Mouse (Mus musculus) embryonic facial prominence, embryonic 11.5 days (tissue): ENCODE measurements around the gene Slc6a13. TPM values are rescaled to one million over a fixed set of nuclear protein-coding genes. Genes with fewer than 3 reads are reported as not detected.
A peak's percentile ranks its signal among the peaks of the same experiment; 100 is the strongest.

ENCODE experiments used
- ATAC-seq: fragments of 200-750 bp; cut with Nextera tagmentation; replicated peaks from 2 replicates; pipeline ENCODE4 v1.8.0; 2017; ENCODE audit warnings: low read depth; ENCODE audit not compliant: insufficient number of reproducible peaks, low FRiP score, low TSS enrichment
- DNase-seq: peaks from one replicate; pipeline ENCODE4 v3.0.0-alpha.2; 2015; ENCODE audit warnings: low spot score
- H3K27ac ChIP-seq: fragments of 300-500 bp; sonication (generic); replicated peaks from 2 replicates; pipeline ENCODE4 v1.5.1; 2014; ENCODE audit warnings: mild to moderate bottlenecking, low read depth, low read length, control low read depth
- H3K27me3 ChIP-seq: fragments of 300-500 bp; sonication (generic); 2 replicates; pipeline ENCODE4 v1.6.1; 2014; ENCODE audit warnings: mild to moderate bottlenecking, low read length, moderate library complexity, mixed read lengths; ENCODE audit not compliant: control insufficient read depth, insufficient read depth
- H3K36me3 ChIP-seq: fragments of 300-500 bp; sonication (generic); replicated peaks from 2 replicates; pipeline ENCODE4 v1.6.1; 2014; ENCODE audit warnings: low read depth, mild to moderate bottlenecking, low read length, moderate library complexity, mixed read lengths; ENCODE audit not compliant: control insufficient read depth, insufficient read depth
- H3K4me1 ChIP-seq: fragments of 300-500 bp; sonication (generic); 2 replicates; pipeline ENCODE4 v1.6.1; 2014; ENCODE audit warnings: low read length, mixed read lengths; ENCODE audit not compliant: control insufficient read depth, insufficient read depth
- H3K4me2 ChIP-seq: fragments of 300-500 bp; sonication (generic); 2 replicates; pipeline ENCODE4 v1.6.1; 2014; ENCODE audit warnings: low read depth, mild to moderate bottlenecking, control low read depth, low read length, moderate library complexity
- H3K4me3 ChIP-seq: fragments of 300-500 bp; sonication (generic); 2 replicates; pipeline ENCODE4 v1.5.1; 2014; ENCODE audit warnings: low read depth, low read length, control low read depth
- H3K9ac ChIP-seq: fragments of 300-500 bp; sonication (generic); replicated peaks from 2 replicates; pipeline ENCODE4 v1.6.1; 2014; ENCODE audit warnings: mild to moderate bottlenecking, control low read depth, low read length
- H3K9me3 ChIP-seq: fragments of 300-500 bp; sonication (generic); replicated peaks from 2 replicates; pipeline ENCODE4 v1.6.1; 2016; ENCODE audit warnings: mild to moderate bottlenecking, low read length, inconsistent platforms, mixed read lengths; ENCODE audit not compliant: control insufficient read depth
- WGBS: fragments of 180-500 bp; shearing (Covaris S2); extraction: QIAGEN DNeasy Blood & Tissue Kit; methylation state at CpG from one replicate; pipeline ENCODE4 v1.1.7; 2014; 5-methylcytosine and 5-hydroxymethylcytosine counted together
- polyA plus RNA-seq: library from polyadenylated mRNA; unstranded; fragments of >200 nt; fragmentation: Nextera tagmentation; extraction: Ambion mirVana; gene quantifications from 2 replicates; pipeline ENCODE4 v1.2.1, GENCODE M21; 2014

Gene Slc6a13
- 0.91 and 1.5 TPM in 2 replicates for polyA plus RNA-seq

DNA sequence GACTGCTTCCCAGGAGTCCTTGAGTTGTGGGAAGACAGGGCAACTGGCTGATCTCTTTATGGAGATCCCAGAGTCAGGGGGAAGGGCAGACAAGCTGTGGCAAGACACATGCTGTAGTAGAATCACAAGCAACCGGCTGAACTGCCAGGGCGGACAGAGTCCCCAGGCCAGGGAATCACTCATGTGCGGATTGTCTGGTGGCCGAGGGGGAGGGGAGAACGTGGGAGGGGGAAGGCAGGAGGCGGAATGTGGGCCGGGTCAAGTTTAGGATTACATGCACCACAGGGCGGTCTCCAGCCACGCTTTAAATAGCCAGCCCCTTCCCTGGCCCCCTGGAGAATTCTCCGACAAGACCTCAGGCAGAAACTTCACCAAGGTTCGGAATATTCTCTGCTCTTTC is at the start of gene Slc6a13:
TSS of gene Slc6a13 (plus strand) at position 274 of the 400 bp plus-strand sequence.
- ATAC-seq (peak; percentile 71), DNase-seq (peak; percentile 72)
- H3K27ac ChIP-seq = no peak within 1 kb of the TSS
- H3K4me3 ChIP-seq = no peak within 1 kb of the TSS
- H3K4me1 ChIP-seq = no peaks in the 10 kb centered on the region; the same call in 1 of the 2 replicates
- no peak within 1 kb of the TSS for H3K9ac ChIP-seq
- no peaks in the 10 kb centered on the region for H3K27me3 ChIP-seq
- 3% methylated on average over 10 of the region's 11 CpGs for WGBS
- no peaks in the 10 kb centered on the region for H3K36me3 ChIP-seq
- H3K9me3 ChIP-seq = no peaks in the 10 kb centered on the region
- peak within 1 kb of the TSS; percentile 28; the same call in 1 of the 2 replicates for H3K4me2 ChIP-seq

DNA sequence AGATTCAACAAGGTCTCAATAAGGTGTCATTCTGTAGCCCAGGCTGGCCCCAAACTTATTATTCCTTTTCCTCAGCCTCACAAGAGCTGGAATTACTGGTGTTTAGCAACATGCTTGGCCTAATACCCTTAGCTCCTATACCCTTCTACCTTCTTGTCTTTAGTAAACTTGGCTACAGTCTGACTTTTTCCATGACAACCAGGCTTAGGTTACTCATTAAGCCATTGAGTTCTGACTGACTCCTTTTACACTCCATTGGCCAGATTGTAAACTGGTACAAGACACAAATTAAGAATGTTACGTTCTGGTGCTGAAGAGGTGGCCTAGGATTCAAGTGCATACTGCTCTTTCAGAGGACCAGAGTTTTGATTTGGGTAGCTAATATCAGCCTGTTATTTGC is 49.6 kb upstream of the Slc6a13 start:
- DNase-seq (no peak), ATAC-seq (no peak)
- WGBS = 65% methylated on average over 1 of the region's 1 CpGs

DNA sequence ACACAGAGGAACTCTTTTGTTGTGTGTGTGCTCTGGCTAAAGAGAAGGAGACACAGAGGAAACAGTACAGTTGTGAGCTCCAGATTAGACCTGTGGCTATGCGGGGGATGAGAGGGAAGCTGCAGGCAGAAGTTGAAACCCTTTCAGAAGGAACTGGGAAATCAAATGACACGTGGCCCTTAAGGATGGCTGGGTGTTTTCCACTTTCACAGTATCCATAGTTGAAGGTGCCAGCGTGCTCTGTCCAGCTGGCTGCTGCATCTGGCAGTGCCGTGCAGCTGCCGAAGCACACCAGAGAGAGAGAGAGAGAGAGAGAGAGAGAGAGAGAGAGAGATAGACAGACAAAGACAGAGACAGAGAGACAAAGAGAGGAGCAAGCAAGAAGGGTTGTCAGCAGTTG is 48.8 kb upstream of the Slc6a13 start:
- WGBS = 70% methylated on average over 5 of the region's 5 CpGs

More for the DNA sequence above, 49.6 kb upstream of the Slc6a13 start:
- no peaks in the 10 kb centered on the region for H3K36me3 ChIP-seq
- H3K4me3 ChIP-seq = no peak overlapping the region
- H3K4me1 ChIP-seq = no peaks in the 10 kb centered on the region
- no peaks in the 10 kb centered on the region for H3K9me3 ChIP-seq
- no peak overlapping the region for H3K27ac ChIP-seq
- no peaks in the 10 kb centered on the region for H3K27me3 ChIP-seq
- H3K4me2 ChIP-seq = no peak overlapping the region
- H3K9ac ChIP-seq = no peak overlapping the region

DNA sequence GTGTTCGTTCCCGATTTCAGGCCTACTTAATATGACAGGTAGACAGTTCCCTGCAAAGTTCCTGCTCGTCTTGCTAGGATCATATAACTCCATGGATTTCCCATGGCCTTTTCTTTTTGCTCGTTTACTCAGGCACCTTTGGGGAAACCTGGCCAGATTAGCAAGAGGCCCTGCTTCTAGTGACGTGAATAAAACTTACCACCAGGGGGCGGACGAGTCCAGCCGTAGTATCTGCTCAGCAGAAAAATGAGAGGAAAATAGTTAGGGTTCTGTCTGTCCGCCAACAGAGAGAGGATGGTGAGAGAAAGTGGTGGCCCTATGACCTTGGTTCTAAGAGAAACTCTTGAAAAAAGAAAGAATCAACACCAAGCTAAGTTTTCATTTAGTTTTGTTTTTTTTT is 39.5 kb upstream of the Slc6a13 start:
- ATAC-seq (no peak), DNase-seq (peak; percentile 84)
- H3K9ac ChIP-seq = no peak overlapping the region
- no peaks in the 10 kb centered on the region for H3K4me1 ChIP-seq
- no peaks in the 10 kb centered on the region for H3K27me3 ChIP-seq
- WGBS = 34% methylated on average over 9 of the region's 9 CpGs
- no peak overlapping the region for H3K4me3 ChIP-seq
- no peaks in the 10 kb centered on the region for H3K36me3 ChIP-seq
- H3K4me2 ChIP-seq = no peak overlapping the region
- H3K27ac ChIP-seq = no peak overlapping the region
- no peaks in the 10 kb centered on the region for H3K9me3 ChIP-seq

More for the DNA sequence above, 48.8 kb upstream of the Slc6a13 start:
- no peak for DNase-seq
- Histone ChIP-seq H3K36me3 (no peaks in the 10 kb centered on the region), H3K4me2 (no peak overlapping the region), H3K9ac (no peak overlapping the region), H3K4me3 (no peak overlapping the region), H3K27me3 (no peaks in the 10 kb centered on the region), H3K4me1 (no peaks in the 10 kb centered on the region), H3K27ac (no peak overlapping the region), H3K9me3 (no peaks in the 10 kb centered on the region)
- ATAC-seq = no peak

DNA sequence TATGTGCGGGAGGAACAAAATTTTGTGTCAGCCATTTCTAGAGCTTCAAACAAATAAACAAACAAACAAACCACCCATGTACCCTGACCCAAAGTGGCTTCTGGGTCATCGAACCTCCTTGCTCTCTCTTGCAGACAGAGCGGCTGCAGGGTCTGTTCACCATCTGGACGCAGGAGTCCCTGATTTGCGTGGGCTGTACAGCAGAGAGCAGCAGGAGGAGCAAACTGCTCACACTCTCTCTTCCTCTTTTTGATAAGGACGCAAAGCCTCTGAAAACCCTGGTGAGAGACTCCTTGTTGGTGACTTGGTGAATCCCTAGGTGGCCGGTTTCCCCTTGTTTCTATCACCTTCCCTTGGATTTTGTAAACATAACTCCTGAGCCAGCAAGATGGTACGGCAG is 38.8 kb upstream of the Slc6a13 start:
- ATAC-seq = no peak
- no peaks in the 10 kb centered on the region for H3K27me3 ChIP-seq
- no peak overlapping the region for H3K4me2 ChIP-seq
- no peaks in the 10 kb centered on the region for H3K9me3 ChIP-seq
- no peak overlapping the region for H3K27ac ChIP-seq
- WGBS = 82% methylated on average over 8 of the region's 8 CpGs
- H3K9ac ChIP-seq = no peak overlapping the region
- DNase-seq = no peak
- no peaks in the 10 kb centered on the region for H3K4me1 ChIP-seq
- H3K36me3 ChIP-seq = no peaks in the 10 kb centered on the region
- H3K4me3 ChIP-seq = no peak overlapping the region

DNA sequence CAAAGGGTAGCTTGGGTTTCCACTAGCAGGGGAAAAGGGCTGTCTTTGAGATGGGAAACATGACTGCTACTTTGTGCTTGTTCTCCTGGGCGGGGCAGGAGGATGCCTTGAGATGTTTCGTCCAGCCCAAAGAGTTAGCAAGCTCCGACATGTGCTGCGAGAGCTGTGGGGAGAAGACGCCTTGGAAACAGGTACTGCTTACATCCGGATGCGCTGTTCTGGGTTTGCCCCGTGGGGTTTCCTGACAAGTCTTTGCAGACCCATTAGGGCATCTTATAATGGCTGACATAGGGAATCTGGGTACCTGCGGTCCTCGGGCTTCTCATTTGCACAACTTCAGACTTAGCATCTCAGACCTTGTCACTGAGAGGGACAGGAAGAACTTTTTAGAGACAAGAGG is 38.0 kb upstream of the Slc6a13 start:
- no peaks in the 10 kb centered on the region for H3K4me1 ChIP-seq
- no peaks in the 10 kb centered on the region for H3K9me3 ChIP-seq
- no peak overlapping the region for H3K27ac ChIP-seq
- H3K4me2 ChIP-seq = no peak overlapping the region
- no peaks in the 10 kb centered on the region for H3K27me3 ChIP-seq
- ATAC-seq (no peak), DNase-seq (no peak)
- H3K9ac ChIP-seq = no peak overlapping the region
- no peaks in the 10 kb centered on the region for H3K36me3 ChIP-seq
- 87% methylated on average over 10 of the region's 10 CpGs for WGBS
- H3K4me3 ChIP-seq = no peak overlapping the region

DNA sequence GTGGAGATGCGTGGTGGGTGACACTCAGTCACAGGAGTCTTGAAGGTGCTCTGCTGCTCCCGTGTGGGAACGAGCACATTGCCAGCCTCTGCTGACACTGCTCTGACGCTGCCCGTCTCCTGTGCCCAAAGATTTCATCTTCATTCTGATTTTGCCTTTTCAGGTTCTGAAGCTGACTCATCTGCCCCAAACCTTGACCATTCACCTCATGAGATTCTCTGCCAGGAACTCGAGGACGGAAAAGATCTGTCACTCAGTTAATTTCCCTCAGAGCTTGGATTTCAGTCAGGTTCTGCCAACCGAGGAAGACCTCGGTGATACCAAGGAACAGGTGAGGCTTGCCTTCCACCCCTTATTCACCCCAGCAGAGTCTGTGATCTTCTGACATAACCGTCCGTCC is 37.5 kb upstream of the Slc6a13 start:
- 90% methylated on average over 11 of the region's 11 CpGs for WGBS
- H3K4me2 ChIP-seq = no peak overlapping the region
- no peak overlapping the region for H3K9ac ChIP-seq
- ATAC-seq (no peak), DNase-seq (no peak)
- no peaks in the 10 kb centered on the region for H3K27me3 ChIP-seq
- H3K4me3 ChIP-seq = no peak overlapping the region
- no peaks in the 10 kb centered on the region for H3K36me3 ChIP-seq
- no peak overlapping the region for H3K27ac ChIP-seq
- no peaks in the 10 kb centered on the region for H3K4me1 ChIP-seq
- H3K9me3 ChIP-seq = no peaks in the 10 kb centered on the region

DNA sequence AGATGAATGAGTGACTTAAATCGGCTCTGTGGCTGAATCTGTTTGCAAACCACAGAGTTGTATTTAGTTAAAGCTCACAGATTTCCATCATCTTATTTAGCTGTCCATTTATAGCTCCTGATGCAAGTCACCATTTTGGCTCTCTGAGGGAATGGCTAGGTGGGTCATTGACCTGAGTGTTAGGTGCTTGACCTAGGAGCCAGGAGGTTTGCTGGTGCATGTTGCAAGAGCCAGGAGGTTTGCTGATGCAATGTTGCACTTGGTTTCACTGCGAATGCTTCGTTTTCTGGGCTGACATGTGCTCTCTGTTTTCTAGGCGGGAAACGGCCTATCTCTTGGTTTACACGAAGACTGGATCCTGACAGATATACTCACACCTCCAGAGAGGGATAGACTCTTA is 29.9 kb upstream of the Slc6a13 start:
- WGBS = 83% methylated on average over 6 of the region's 6 CpGs
- ATAC-seq = no peak
- no peaks in the 10 kb centered on the region for H3K4me1 ChIP-seq

More for the DNA sequence above, 29.9 kb upstream of the Slc6a13 start:
- Histone ChIP-seq H3K9me3 (no peaks in the 10 kb centered on the region), H3K27ac (no peak overlapping the region), H3K9ac (no peak overlapping the region), H3K27me3 (no peaks in the 10 kb centered on the region), H3K4me2 (no peak overlapping the region), H3K4me3 (no peak overlapping the region), H3K36me3 (no peaks in the 10 kb centered on the region)
- DNase-seq = no peak
